Mouse (Mus musculus) liver, postnatal 0 days (tissue): Measurements from ENCODE around the gene Heatr5a. TPM values are rescaled to one million over a fixed set of nuclear protein-coding genes. Genes with fewer than 3 reads are reported as not detected.
A peak's percentile ranks its signal among the peaks of the same experiment; 100 is the strongest.

Source experiments
- ATAC-seq: fragments of 200-750 bp; cut with Nextera tagmentation; 2 replicates; pipeline ENCODE4 v1.8.0; 2017; ENCODE audit warnings: mild to moderate bottlenecking, moderate library complexity
- DNase-seq: peaks from one replicate; pipeline ENCODE4 v3.0.0-alpha.2; 2016
- H3K27ac ChIP-seq: fragments of 300-500 bp; sonication (generic); 2 replicates; pipeline ENCODE4 v1.5.1; 2014; ENCODE audit warnings: antibody characterized with exemption, moderate library complexity, mild to moderate bottlenecking, low read depth
- H3K27me3 ChIP-seq: fragments of 300-500 bp; sonication (generic); 2 replicates; pipeline ENCODE4 v1.6.1; 2014; ENCODE audit warnings: low read length, control low read depth, mixed read lengths; ENCODE audit not compliant: insufficient read depth
- H3K36me3 ChIP-seq: fragments of 300-500 bp; sonication (generic); replicated peaks from 2 replicates; pipeline ENCODE4 v1.6.1; 2014; ENCODE audit warnings: mild to moderate bottlenecking, control low read depth, low read length, moderate library complexity, mixed read lengths; ENCODE audit not compliant: insufficient read depth
- H3K4me1 ChIP-seq: fragments of 300-500 bp; sonication (generic); 2 replicates; pipeline ENCODE4 v1.6.1; 2014; ENCODE audit warnings: antibody characterized with exemption, mild to moderate bottlenecking, control low read depth; ENCODE audit not compliant: insufficient read depth
- H3K4me2 ChIP-seq: fragments of 300-500 bp; sonication (generic); 2 replicates; pipeline ENCODE4 v1.6.1; 2014; ENCODE audit warnings: low read depth, mild to moderate bottlenecking, low read length, moderate library complexity, mixed read lengths
- H3K4me3 ChIP-seq: fragments of 300-500 bp; sonication (generic); 2 replicates; pipeline ENCODE4 v1.5.1; 2014; ENCODE audit warnings: low read depth, low read length
- H3K9ac ChIP-seq: fragments of 300-500 bp; sonication (generic); replicated peaks from 2 replicates; pipeline ENCODE4 v1.6.1; 2014; ENCODE audit warnings: mild to moderate bottlenecking, moderate library complexity
- H3K9me3 ChIP-seq: fragments of 300-500 bp; sonication (generic); 2 replicates; pipeline ENCODE4 v1.6.1; 2016; ENCODE audit warnings: mild to moderate bottlenecking, control low read depth, low read length, mixed read lengths
- EP300 ChIP-seq: IDR thresholded peaks from 2 replicates; pipeline ENCODE4 v1.6.1; 2016; ENCODE audit warnings: antibody characterized with exemption, low read depth, mild to moderate bottlenecking
- WGBS: fragments of 180-500 bp; shearing (Covaris S2); extraction: QIAGEN DNeasy Blood & Tissue Kit; methylation state at CpG from one replicate; pipeline ENCODE4 v1.1.7; 2014; ENCODE audit not compliant: insufficient replicate concordance; 5-methylcytosine and 5-hydroxymethylcytosine counted together
- polyA plus RNA-seq: library from polyadenylated mRNA; unstranded; fragments of >200 nt; fragmentation: Nextera tagmentation; extraction: Ambion mirVana; gene quantifications from 2 replicates; pipeline ENCODE4 v1.2.1, GENCODE M21; 2015

Gene Heatr5a
- polyA plus RNA-seq, 1 experiment from 2014 or later = 2.6 TPM

DNA sequence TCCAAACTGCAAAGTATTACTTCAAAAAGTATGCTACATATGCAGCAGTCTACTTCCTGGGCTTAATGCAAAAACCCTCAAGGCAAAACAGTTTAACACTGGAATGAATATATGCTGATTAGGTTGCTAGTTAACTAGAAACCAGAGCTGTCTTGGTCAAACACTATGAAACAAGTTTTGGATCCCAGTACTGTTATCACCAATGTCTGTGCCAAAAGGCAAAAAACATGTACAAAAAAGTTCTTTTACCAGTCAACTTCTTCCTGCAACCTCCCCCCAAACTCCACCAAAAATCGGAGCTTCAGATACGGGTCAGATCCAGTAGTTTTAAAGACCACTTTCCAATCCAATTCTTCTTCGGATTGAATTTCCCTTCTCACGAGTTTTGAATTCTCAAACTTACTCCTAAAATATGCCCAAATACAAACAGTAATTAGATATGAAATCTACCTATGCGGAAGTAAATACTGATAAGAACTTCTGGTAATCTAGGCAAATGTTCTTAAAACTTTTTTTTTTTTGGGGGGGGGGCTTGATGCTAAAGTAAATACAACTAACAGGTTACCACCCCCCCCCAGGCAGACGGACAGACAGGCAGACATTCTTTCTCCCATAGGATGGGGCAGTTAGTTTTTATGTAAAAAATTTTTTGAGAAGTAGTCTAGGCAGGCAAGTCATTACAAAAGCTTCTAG, 143.0 kb downstream of the Heatr5a start:
- no peak for DNase-seq
- Histone ChIP-seq H3K4me1 (peaks cover 22% of the 10 kb centered on the region), H3K27me3 (no peaks in the 10 kb centered on the region), H3K4me3 (peak overlapping the region; percentile 86), H3K4me2 (peak overlapping the region; percentile 64), H3K27ac (peak overlapping the region; percentile 100), H3K36me3 (peaks cover 28% of the 10 kb centered on the region), H3K9ac (peak overlapping the region; percentile 97), H3K9me3 (no peaks in the 10 kb centered on the region)
- WGBS = 10% methylated on average over 6 of the region's 6 CpGs
- TF ChIP-seq EP300 = no peak
- ATAC-seq = no peak

Other genes with a start within 250 kb of the Heatr5a start
- 18.2 and 20.6 TPM in 2 replicates for gene Hectd1, start 141.8 kb downstream of the Heatr5a start, polyA plus RNA-seq
- gene Dtd2, start 35.2 kb upstream of the Heatr5a start, polyA plus RNA-seq = 19.7 and 20.0 TPM in 2 replicates
- not detected in 2 replicates for gene Gpr33, start 56.7 kb upstream of the Heatr5a start, polyA plus RNA-seq
- 6.9 and 7.9 TPM in 2 replicates for gene Nubpl, start 126.4 kb upstream of the Heatr5a start, polyA plus RNA-seq